Comparison of ENCODE assay signal across 8 mouse cellular contexts in genomic region chr11:87853597-87853954, GRCm38 (mm10). TPM values are rescaled to one million over a fixed set of nuclear protein-coding genes. Genes with fewer than 3 reads are reported as not detected.
DNase-seq lines count a peak whose midpoint lies in the region; ATAC-seq and TF ChIP-seq lines count a peak whose summit lies in the region.

No protein-coding gene starts in this region.

- TF ChIP-seq CTCF in heart, adult 2 months (IDR thresholded peaks at IDR 0.05): no peak
- TF ChIP-seq CTCF in C2C12 (IDR thresholded peaks at IDR 0.05; ENCODE audit: control insufficient read depth, insufficient read depth, insufficient read length): no peak
- TF ChIP-seq CTCF in cortical plate, adult 2 months (IDR thresholded peaks at IDR 0.05; ENCODE audit: extremely low read depth, insufficient read depth, low read length): no peak

- H3K9me3 ChIP-seq in hindbrain, embryonic 13.5 days: no peaks in the 10 kb centered on the region
- H3K9me3 ChIP-seq in limb, embryonic 14.5 days (ENCODE audit: control insufficient read depth, low read length): no peaks in the 10 kb centered on the region

- TF ChIP-seq POLR2A in heart, adult 2 months (IDR thresholded peaks at IDR 0.05; ENCODE audit: insufficient read depth, low read depth, low read length): no peak
- TF ChIP-seq POLR2A in cortical plate, adult 2 months (IDR thresholded peaks at IDR 0.05; ENCODE audit: extremely low read depth, insufficient read depth, low read length): no peak
- TF ChIP-seq POLR2A in limb, embryonic 14.5 days (IDR thresholded peaks at IDR 0.05; ENCODE audit: borderline replicate concordance, extremely low read depth, insufficient read depth, insufficient read length): no peak

- TF ChIP-seq EP300 in heart, adult 2 months (IDR thresholded peaks at IDR 0.05; ENCODE audit: insufficient read depth, low read depth, low read length): no peak

- no peak for DNase-seq in heart, adult 2 months
- DNase-seq in heart, adult 9 months (ENCODE audit: low spot score in 2 of 2): no peak
- no peak for DNase-seq in limb, embryonic 14.5 days (ENCODE audit: low spot score)
- peak; percentile 37 to 54 for DNase-seq in right cerebral cortex, postnatal 10 days (ENCODE audit: low spot score in 2 of 2)
- DNase-seq in testis, postnatal 10 days (ENCODE audit: low spot score): no peak

- peak overlapping the region; percentile 33 for H3ac ChIP-seq in C2C12 (ENCODE audit: control insufficient read depth, insufficient read length, low read depth)

- peak overlapping the region; percentile 50; the same call in 1 of the 2 replicates for H3K9ac ChIP-seq in heart, adult 2 months (ENCODE audit: low read depth, low read length)
- H3K9ac ChIP-seq in hindbrain, embryonic 13.5 days: peak overlapping the region; percentile 77
- peak overlapping the region; percentile 62 for H3K9ac ChIP-seq in limb, embryonic 14.5 days (ENCODE audit: low read depth, low read length, severe bottlenecking)

- intact Hi-C loops in heart, adult 2 months (cut with DNase I): no loop called here

- peaks cover 3% of the 10 kb centered on the region for H3K4me1 ChIP-seq in heart, adult 2 months (ENCODE audit: control insufficient read depth, insufficient read depth, low read length)
- H3K4me1 ChIP-seq in cortical plate, adult 2 months (ENCODE audit: control insufficient read depth, insufficient read depth, low read length): peaks cover 1% of the 10 kb centered on the region; the same call in 1 of the 2 replicates
- H3K4me1 ChIP-seq in hindbrain, embryonic 13.5 days (replicated peaks): peaks cover 11% of the 10 kb centered on the region
- peaks cover 7% of the 10 kb centered on the region for H3K4me1 ChIP-seq in limb, embryonic 14.5 days (ENCODE audit: control insufficient read depth, insufficient read depth, low read length)

- H3K27ac ChIP-seq in heart, adult 2 months: peak overlapping the region; percentile 56
- H3K27ac ChIP-seq in cortical plate, adult 2 months (ENCODE audit: insufficient read depth, low read length): no peak overlapping the region
- peak overlapping the region; percentile 85 for H3K27ac ChIP-seq in hindbrain, embryonic 13.5 days
- peak overlapping the region; percentile 38 for H3K27ac ChIP-seq in limb, embryonic 14.5 days (replicated peaks; ENCODE audit: low read depth, low read length)

- ATAC-seq in hindbrain, embryonic 13.5 days (ENCODE audit: low FRiP score): peak; percentile 58; the same call in 1 of the 2 replicates
- ATAC-seq in limb, embryonic 14.5 days (ENCODE audit: low FRiP score, low read depth): no peak

- H3K4me2 ChIP-seq in hindbrain, embryonic 13.5 days: peak overlapping the region; percentile 80
- peak overlapping the region; percentile 70 for H3K4me2 ChIP-seq in limb, embryonic 14.5 days (replicated peaks; ENCODE audit: low read depth, low read length, severe bottlenecking)

- no peaks in the 10 kb centered on the region for H3K27me3 ChIP-seq in heart, adult 2 months (ENCODE audit: control insufficient read depth, insufficient read depth, low read length)
- H3K27me3 ChIP-seq in C2C12 (ENCODE audit: control insufficient read depth, insufficient read depth, insufficient read length): no peaks in the 10 kb centered on the region
- no peaks in the 10 kb centered on the region for H3K27me3 ChIP-seq in hindbrain, embryonic 13.5 days
- no peaks in the 10 kb centered on the region for H3K27me3 ChIP-seq in limb, embryonic 14.5 days (ENCODE audit: control insufficient read depth, insufficient read depth, low read length)

- no peaks in the 10 kb centered on the region for H3K79me3 ChIP-seq in C2C12 (ENCODE audit: low read depth)

- H3K4me3 ChIP-seq in heart, adult 2 months: peak overlapping the region; percentile 72
- peak overlapping the region; percentile 39 for H3K4me3 ChIP-seq in C2C12 (ENCODE audit: insufficient read depth, poor library complexity, severe bottlenecking)
- peak overlapping the region; percentile 26 for H3K4me3 ChIP-seq in cortical plate, adult 2 months (ENCODE audit: insufficient read depth, low read length)
- peak overlapping the region; percentile 59 for H3K4me3 ChIP-seq in hindbrain, embryonic 13.5 days
- H3K4me3 ChIP-seq in limb, embryonic 14.5 days (replicated peaks; ENCODE audit: low read length): peak overlapping the region; percentile 63

- no peaks in the 10 kb centered on the region for H3K36me3 ChIP-seq in heart, adult 2 months (ENCODE audit: control insufficient read depth, insufficient read depth, low read length)
- no peaks in the 10 kb centered on the region for H3K36me3 ChIP-seq in C2C12 (ENCODE audit: control insufficient read depth, insufficient read depth)
- H3K36me3 ChIP-seq in hindbrain, embryonic 13.5 days: peaks cover 26% of the 10 kb centered on the region
- peaks cover 21% of the 10 kb centered on the region for H3K36me3 ChIP-seq in limb, embryonic 14.5 days (ENCODE audit: control insufficient read depth, insufficient read depth, low read length)

- WGBS in heart, adult 2 months: 38% methylated on average over 8 of the region's 8 CpGs
- 38% methylated on average over 8 of the region's 8 CpGs for WGBS in hindbrain, embryonic 13.5 days
- 39% methylated on average over 8 of the region's 8 CpGs for WGBS in limb, embryonic 14.5 days

- no peaks in the 10 kb centered on the region for H3K79me2 ChIP-seq in heart, adult 2 months (replicated peaks; ENCODE audit: control insufficient read depth, insufficient read depth, low read length)
- H3K79me2 ChIP-seq in C2C12 (ENCODE audit: control insufficient read depth, insufficient read depth): no peaks in the 10 kb centered on the region

TF ChIP-seq in C2C12, 6 proteins besides CTCF, POLR2A, EP300 and RAD21:
- TF ChIP-seq FOSL1 (IDR thresholded peaks at IDR 0.05; ENCODE audit: insufficient read depth, low read length, poor library complexity, severe bottlenecking): no peak
- TF ChIP-seq MYOG (IDR thresholded peaks at IDR 0.05; ENCODE audit: control insufficient read depth, extremely low read depth, insufficient read length): no peak
- TF ChIP-seq USF1 (IDR thresholded peaks at IDR 0.05; ENCODE audit: low read depth): no peak
- no peak for TF ChIP-seq MAX (IDR thresholded peaks at IDR 0.05)
- no peak for TF ChIP-seq CEBPB (IDR thresholded peaks at IDR 0.05; ENCODE audit: low read depth)
- no peak for TF ChIP-seq MYOD1 (IDR thresholded peaks at IDR 0.05; ENCODE audit: control insufficient read depth, insufficient read length, low read depth)

RNA-seq across cellular contexts. Expression of gene Mks1, which starts 0.6 kb away (rescaled TPM):
- total RNA-seq in heart, adult 2 months (2021): 1 to 10 TPM; 2.2 to 2.9 TPM
- polyA plus RNA-seq in heart, adult 2 months (2012; rRNA removed): 4.6 and 5.4 TPM in 2 replicates
- 5.8 TPM for polyA plus RNA-seq in C2C12 (2012; fragmentation: generic; extraction: Trizol)
- 9.8 and 11.8 TPM in 2 replicates for polyA plus RNA-seq in cortical plate, adult 2 months (2012; rRNA removed)
- polyA plus RNA-seq in hindbrain, embryonic 13.5 days (2015; fragmentation: Nextera tagmentation; extraction: Ambion mirVana): 14.7 and 15.3 TPM in 2 replicates
- 31.0 and 37.3 TPM in 2 replicates for polyA plus RNA-seq in limb, embryonic 14.5 days (2012; rRNA removed)
- polyA plus RNA-seq in limb, embryonic 14.5 days (2014; fragmentation: Nextera tagmentation; extraction: Ambion mirVana): 12.8 and 14.3 TPM in 2 replicates

RNA-seq across cellular contexts. Expression of gene Epx, which starts 21.8 kb away (rescaled TPM):
- not detected for total RNA-seq in heart, adult 2 months (2021)
- polyA plus RNA-seq in heart, adult 2 months (2012; rRNA removed): not detected in 2 replicates
- polyA plus RNA-seq in C2C12 (2012; fragmentation: generic; extraction: Trizol): not detected
- polyA plus RNA-seq in cortical plate, adult 2 months (2012; rRNA removed): 0.53 and 0.90 TPM in 2 replicates
- 0.06 TPM in 1 of 2 replicates, not detected in the other for polyA plus RNA-seq in hindbrain, embryonic 13.5 days (2015; fragmentation: Nextera tagmentation; extraction: Ambion mirVana)
- polyA plus RNA-seq in limb, embryonic 14.5 days (2012; rRNA removed): 0.80 and 1.2 TPM in 2 replicates
- 0.40 and 1.2 TPM in 2 replicates for polyA plus RNA-seq in limb, embryonic 14.5 days (2014; fragmentation: Nextera tagmentation; extraction: Ambion mirVana)

RNA-seq across cellular contexts. Expression of gene Lpo, which starts 25.5 kb away (rescaled TPM):
- total RNA-seq in heart, adult 2 months (2021): not detected
- 0.04 TPM in 1 of 2 replicates, not detected in the other for polyA plus RNA-seq in heart, adult 2 months (2012; rRNA removed)
- not detected for polyA plus RNA-seq in C2C12 (2012; fragmentation: generic; extraction: Trizol)
- 0.72 and 2.4 TPM in 2 replicates for polyA plus RNA-seq in cortical plate, adult 2 months (2012; rRNA removed)
- polyA plus RNA-seq in hindbrain, embryonic 13.5 days (2015; fragmentation: Nextera tagmentation; extraction: Ambion mirVana): 0.41 and 1.5 TPM in 2 replicates
- 0.04 and 0.06 TPM in 2 replicates for polyA plus RNA-seq in limb, embryonic 14.5 days (2012; rRNA removed)
- 0.07 TPM in 1 of 2 replicates, not detected in the other for polyA plus RNA-seq in limb, embryonic 14.5 days (2014; fragmentation: Nextera tagmentation; extraction: Ambion mirVana)

RNA-seq across cellular contexts. Expression of gene Olfr462, which starts 38.5 kb away (rescaled TPM):
- total RNA-seq in heart, adult 2 months (2021): not detected
- polyA plus RNA-seq in heart, adult 2 months (2012; rRNA removed): not detected in 2 replicates
- not detected for polyA plus RNA-seq in C2C12 (2012; fragmentation: generic; extraction: Trizol)
- polyA plus RNA-seq in cortical plate, adult 2 months (2012; rRNA removed): not detected in 2 replicates
- not detected in 2 replicates for polyA plus RNA-seq in hindbrain, embryonic 13.5 days (2015; fragmentation: Nextera tagmentation; extraction: Ambion mirVana)
- not detected in 2 replicates for polyA plus RNA-seq in limb, embryonic 14.5 days (2012; rRNA removed)
- not detected in 2 replicates for polyA plus RNA-seq in limb, embryonic 14.5 days (2014; fragmentation: Nextera tagmentation; extraction: Ambion mirVana)

RNA-seq across cellular contexts. Expression of gene Olfr463, which starts 43.6 kb away (rescaled TPM):
- total RNA-seq in heart, adult 2 months (2021): not detected
- not detected in 2 replicates for polyA plus RNA-seq in heart, adult 2 months (2012; rRNA removed)
- polyA plus RNA-seq in C2C12 (2012; fragmentation: generic; extraction: Trizol): not detected
- 0.04 TPM in 1 of 2 replicates, not detected in the other for polyA plus RNA-seq in cortical plate, adult 2 months (2012; rRNA removed)
- polyA plus RNA-seq in hindbrain, embryonic 13.5 days (2015; fragmentation: Nextera tagmentation; extraction: Ambion mirVana): not detected in 2 replicates
- polyA plus RNA-seq in limb, embryonic 14.5 days (2012; rRNA removed): not detected in 2 replicates
- not detected in 2 replicates for polyA plus RNA-seq in limb, embryonic 14.5 days (2014; fragmentation: Nextera tagmentation; extraction: Ambion mirVana)

Comparison
In these comparisons a context has a peak if more than half of its experiments do, and no peak if none do; other contexts are left out.
1. DNase-seq: peak in right cerebral cortex, postnatal 10 days (2 of 2); none in heart, adult 2 months (0 of 2), heart, adult 9 months (0 of 2), limb, embryonic 14.5 days (single experiment) and testis, postnatal 10 days (single experiment).
2. Peak in every context shown above with its lines, with median percentiles within 50 percentile points of each other: H3K4me3 ChIP-seq and H3K9ac ChIP-seq.